Mouse (Mus musculus) heart, embryonic 16.5 days (tissue): ENCODE measurements around the gene Myl6b. TPM values are rescaled to one million over a fixed set of nuclear protein-coding genes. Genes with fewer than 3 reads are reported as not detected.

Experiments
- ATAC-seq: fragments of 200-750 bp; cut with Nextera tagmentation; replicated peaks from 2 replicates; pipeline ENCODE4 v1.8.0; 2017; ENCODE audit warnings: moderate number of reproducible peaks; ENCODE audit not compliant: insufficient read depth, low FRiP score; ENCODE audit errors: extremely low read depth
- H3K27ac ChIP-seq: fragments of 300-500 bp; sonication (generic); 2 replicates; pipeline ENCODE4 v1.5.1; 2014; ENCODE audit warnings: mild to moderate bottlenecking, low read length, control low read depth, moderate library complexity
- H3K27me3 ChIP-seq: fragments of 300-500 bp; sonication (generic); 2 replicates; pipeline ENCODE4 v1.6.1; 2014; ENCODE audit warnings: low read length, mixed read lengths; ENCODE audit not compliant: control insufficient read depth, insufficient read depth
- H3K36me3 ChIP-seq: fragments of 300-500 bp; sonication (generic); 2 replicates; pipeline ENCODE4 v1.6.1; 2014; ENCODE audit not compliant: control insufficient read depth, insufficient read depth
- H3K4me1 ChIP-seq: fragments of 300-500 bp; sonication (generic); 2 replicates; pipeline ENCODE4 v1.6.1; 2014; ENCODE audit warnings: low read length, mixed read lengths; ENCODE audit not compliant: control insufficient read depth, insufficient read depth
- H3K4me2 ChIP-seq: fragments of 300-500 bp; sonication (generic); 2 replicates; pipeline ENCODE4 v1.6.1; 2014; ENCODE audit warnings: low read depth, mild to moderate bottlenecking, control low read depth, low read length
- H3K4me3 ChIP-seq: fragments of 300-500 bp; sonication (generic); 2 replicates; pipeline ENCODE4 v1.5.1; 2014; ENCODE audit warnings: mild to moderate bottlenecking, control low read depth, low read length
- H3K9ac ChIP-seq: fragments of 300-500 bp; sonication (generic); 2 replicates; pipeline ENCODE4 v1.6.1; 2014; ENCODE audit warnings: low read length, control low read depth
- H3K9me3 ChIP-seq: fragments of 300-500 bp; sonication (generic); replicated peaks from 2 replicates; pipeline ENCODE4 v1.6.1; 2016; ENCODE audit warnings: low read length; ENCODE audit not compliant: control insufficient read depth
- WGBS: fragments of 180-500 bp; shearing (Covaris S2); extraction: QIAGEN DNeasy Blood & Tissue Kit; methylation state at CpG from one replicate; pipeline ENCODE4 v1.1.7; 2014; 5-methylcytosine and 5-hydroxymethylcytosine counted together
- polyA plus RNA-seq: library from polyadenylated mRNA; unstranded; fragments of >200 nt; fragmentation: Nextera tagmentation; extraction: Ambion mirVana; gene quantifications from 2 replicates; pipeline ENCODE4 v1.2.1, GENCODE M21; 2015

The Myl6b gene
- 4.2 and 4.4 TPM in 2 replicates for polyA plus RNA-seq

DNA sequence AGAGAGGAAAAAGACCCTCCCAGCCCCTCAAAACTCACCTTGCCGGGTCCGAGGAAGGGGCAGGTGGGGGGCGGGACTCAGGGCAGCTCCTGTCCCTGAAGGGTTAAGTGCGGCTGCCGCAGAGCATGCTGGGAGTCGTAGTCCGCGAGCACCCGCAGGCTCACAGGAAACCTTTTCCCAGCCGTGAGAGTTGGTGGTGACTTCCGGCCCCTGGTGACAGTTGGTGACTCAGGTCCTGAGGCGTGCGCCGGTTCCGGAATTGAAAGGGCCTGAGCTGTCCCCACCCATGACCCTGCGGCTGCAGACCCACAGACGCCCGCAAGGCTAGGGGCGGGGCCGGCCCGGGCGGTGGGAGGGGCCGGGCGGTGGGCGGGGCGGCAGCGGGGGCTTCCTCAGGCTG, at the start of gene Myl6b:
Myl6b (minus strand) TSS at position 96 of the 400 bp plus-strand sequence.
- Histone ChIP-seq H3K4me2 (peak within 1 kb of the TSS; percentile 77), H3K9me3 (no peaks in the 10 kb centered on the region), H3K4me3 (peak within 1 kb of the TSS; percentile 74), H3K36me3 (no peaks in the 10 kb centered on the region), H3K27me3 (no peaks in the 10 kb centered on the region), H3K27ac (peak within 1 kb of the TSS; percentile 97), H3K4me1 (peaks cover 29% of the 10 kb centered on the region), H3K9ac (peak within 1 kb of the TSS; percentile 81)
- 2% methylated on average over 27 of the region's 27 CpGs for WGBS
- ATAC-seq = peak; percentile 90

DNA sequence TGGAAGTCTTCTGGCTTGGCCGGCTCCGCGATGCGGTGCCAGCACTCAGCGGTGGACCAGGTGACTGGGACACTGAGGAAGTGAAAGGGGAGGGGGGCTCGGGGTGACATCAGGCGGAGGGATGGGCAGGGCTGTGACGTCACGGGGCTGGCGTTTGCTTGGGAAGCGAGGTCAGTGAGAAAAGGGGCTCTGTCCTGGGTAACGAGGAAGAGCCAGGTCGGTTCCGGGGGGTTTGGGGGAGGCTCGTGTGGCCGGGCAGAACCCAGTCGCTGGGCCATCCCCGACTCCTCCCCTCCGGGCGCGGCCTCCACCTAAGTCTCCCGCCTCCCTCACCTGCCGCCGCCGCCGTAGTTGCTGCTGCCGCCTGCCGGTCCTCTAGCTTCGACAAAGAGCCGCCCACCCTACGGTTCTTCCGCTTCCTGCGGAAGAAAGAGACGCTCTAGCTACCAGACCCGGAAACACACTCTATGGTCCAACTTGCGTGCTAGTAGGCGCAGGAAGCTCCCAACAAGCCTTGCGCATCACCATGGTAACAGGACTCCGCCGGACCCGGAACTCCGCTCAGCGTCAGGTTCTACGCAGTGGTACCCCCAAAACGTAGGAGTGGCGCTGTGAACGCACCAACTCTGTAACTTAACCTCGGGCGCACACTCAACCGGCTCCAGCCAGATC, 49.0 kb upstream of the Myl6b start, which contains the start of gene Zc3h10:
Zc3h10 (minus strand) TSS at position 414 of the 672 bp plus-strand sequence.
- peaks cover 25% of the 10 kb centered on the region for H3K36me3 ChIP-seq
- peak within 1 kb of the TSS; percentile 91 for H3K4me3 ChIP-seq
- H3K27ac ChIP-seq = peak within 1 kb of the TSS; percentile 97
- H3K4me2 ChIP-seq = peak within 1 kb of the TSS; percentile 89
- ATAC-seq = peak; percentile 83
- H3K4me1 ChIP-seq = peaks cover 11% of the 10 kb centered on the region
- peak within 1 kb of the TSS; percentile 95 for H3K9ac ChIP-seq
- H3K27me3 ChIP-seq = no peaks in the 10 kb centered on the region
- under 1% methylated on average over 48 of the region's 50 CpGs for WGBS
- no peaks in the 10 kb centered on the region for H3K9me3 ChIP-seq

DNA sequence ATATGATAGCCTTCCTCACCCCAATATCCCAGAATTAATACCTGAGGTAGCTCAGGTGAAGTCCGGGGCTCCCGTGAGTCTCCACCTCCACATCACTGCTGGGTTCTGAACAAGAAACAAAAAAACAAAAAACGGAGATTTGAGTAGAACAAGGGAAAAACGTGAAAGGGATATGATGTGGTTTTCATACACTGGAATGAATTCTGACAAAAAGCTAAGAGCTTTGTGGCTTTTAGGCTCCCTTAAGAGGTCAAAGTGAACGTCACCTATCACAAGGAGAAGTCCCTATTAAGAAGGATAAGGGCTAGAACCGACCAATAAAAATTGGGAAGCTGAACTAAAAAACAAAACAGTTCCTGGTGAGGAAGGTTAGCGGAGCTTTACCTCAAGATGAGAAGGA, 48.3 kb upstream of the Myl6b start:
- no peak for ATAC-seq
- Histone ChIP-seq H3K4me1 (peaks cover 11% of the 10 kb centered on the region), H3K4me2 (peak overlapping the region; percentile 89), H3K36me3 (peaks cover 29% of the 10 kb centered on the region), H3K9ac (peak overlapping the region; percentile 82), H3K27me3 (no peaks in the 10 kb centered on the region), H3K27ac (peak overlapping the region; percentile 96), H3K4me3 (peak overlapping the region; percentile 91), H3K9me3 (no peaks in the 10 kb centered on the region)
- WGBS = 16% methylated on average over 7 of the region's 7 CpGs

DNA sequence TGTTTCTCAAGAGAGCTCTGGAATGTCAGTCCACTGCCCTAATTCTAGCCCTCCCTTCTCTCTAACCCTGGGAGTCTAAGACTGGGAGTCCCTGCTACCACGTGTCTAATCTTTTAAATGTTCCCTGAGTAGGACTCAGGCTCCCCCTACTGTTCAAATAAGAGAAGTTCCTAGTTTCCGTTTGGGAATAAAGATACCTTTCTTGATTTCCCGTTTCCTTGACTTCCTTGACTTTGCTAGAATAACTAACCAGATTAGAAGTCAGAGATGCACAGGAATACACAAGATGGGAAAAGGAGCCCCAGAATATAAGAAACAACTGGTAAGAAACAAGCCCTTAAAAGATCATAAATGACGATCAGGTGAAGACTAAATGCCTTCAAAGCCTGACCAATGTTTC, 47.9 kb upstream of the Myl6b start:
- Histone ChIP-seq H3K9me3 (no peaks in the 10 kb centered on the region), H3K9ac (peak overlapping the region; percentile 82), H3K4me1 (peaks cover 11% of the 10 kb centered on the region), H3K36me3 (peaks cover 29% of the 10 kb centered on the region), H3K4me2 (peak overlapping the region; percentile 89), H3K27ac (peak overlapping the region; percentile 96), H3K4me3 (peak overlapping the region; percentile 91), H3K27me3 (no peaks in the 10 kb centered on the region)
- ATAC-seq = no peak
- 8% methylated on average over 4 of the region's 4 CpGs for WGBS

DNA sequence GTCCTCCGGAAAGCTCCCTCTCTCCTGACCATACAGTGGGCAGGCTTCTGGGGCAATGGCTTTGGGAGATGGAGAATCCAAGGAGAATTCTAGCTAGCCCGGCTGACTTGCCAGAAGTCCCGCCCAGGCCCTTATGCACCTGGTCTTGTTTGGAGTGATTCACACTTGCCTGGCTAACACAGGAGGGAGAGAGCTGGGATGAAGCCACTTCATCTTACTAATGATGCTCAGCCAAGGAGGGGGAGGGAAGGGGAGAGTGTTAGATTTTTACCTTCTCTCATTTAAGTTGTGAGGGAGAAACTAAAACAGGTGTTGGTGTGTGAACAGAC, 47.0 kb upstream of the Myl6b start:
- peaks cover 11% of the 10 kb centered on the region for H3K4me1 ChIP-seq
- no peak overlapping the region; the same call in 1 of the 2 replicates for H3K9ac ChIP-seq
- H3K4me2 ChIP-seq = no peak overlapping the region
- no peak overlapping the region for H3K27ac ChIP-seq
- H3K36me3 ChIP-seq = peaks cover 29% of the 10 kb centered on the region
- no peak for ATAC-seq
- no peaks in the 10 kb centered on the region for H3K9me3 ChIP-seq
- H3K4me3 ChIP-seq = no peak overlapping the region
- H3K27me3 ChIP-seq = no peaks in the 10 kb centered on the region
- WGBS = 87% methylated on average over 3 of the region's 3 CpGs

DNA sequence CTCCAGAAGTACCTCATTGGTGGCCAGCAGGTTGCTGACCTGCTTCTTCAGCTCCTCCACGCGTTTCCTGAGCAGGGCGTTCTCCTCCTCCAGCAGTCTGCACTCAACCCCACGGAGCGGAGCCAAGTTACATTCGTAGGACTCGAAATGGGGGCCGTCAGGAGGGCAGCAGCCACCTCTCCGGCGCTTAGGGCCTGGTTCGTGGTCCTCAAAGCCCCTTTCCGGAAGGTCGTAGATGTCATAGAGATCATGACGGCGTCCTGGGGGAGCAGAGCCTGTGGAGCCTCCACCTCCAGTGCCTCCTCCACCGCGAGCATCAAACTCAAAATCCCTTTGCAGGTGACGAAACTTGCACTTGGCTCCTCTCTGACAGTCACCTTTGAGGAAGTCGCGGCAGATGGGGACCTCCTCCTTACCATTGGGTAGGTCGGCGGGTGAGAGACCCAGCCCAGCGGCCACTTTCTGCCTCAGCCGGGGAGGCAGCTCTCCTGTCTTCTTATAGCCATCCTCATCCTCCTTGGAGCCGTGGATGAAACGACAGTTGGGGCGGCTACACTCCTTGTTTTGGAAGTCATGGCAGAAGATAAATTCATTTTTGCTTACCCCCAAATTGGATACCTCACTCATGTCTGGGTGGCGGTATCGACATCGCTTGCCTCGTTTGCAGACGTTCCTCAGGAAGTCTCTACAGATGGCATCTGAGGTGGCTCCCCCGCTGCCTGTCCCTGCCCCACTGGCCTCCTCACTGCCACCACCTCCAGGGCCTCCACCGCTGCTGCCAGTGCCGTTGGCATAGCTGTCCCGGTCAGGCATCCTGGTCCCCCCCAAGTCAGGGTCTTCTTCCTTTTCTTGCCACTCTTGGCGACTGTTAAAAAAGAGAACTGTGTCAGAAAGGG, 46.4 kb upstream of the Myl6b start:
- H3K9ac ChIP-seq = no peak overlapping the region; the same call in 1 of the 2 replicates
- no peak overlapping the region for H3K4me3 ChIP-seq
- 91% methylated on average over 37 of the region's 37 CpGs for whole genome bisulfite sequencing

DNA sequence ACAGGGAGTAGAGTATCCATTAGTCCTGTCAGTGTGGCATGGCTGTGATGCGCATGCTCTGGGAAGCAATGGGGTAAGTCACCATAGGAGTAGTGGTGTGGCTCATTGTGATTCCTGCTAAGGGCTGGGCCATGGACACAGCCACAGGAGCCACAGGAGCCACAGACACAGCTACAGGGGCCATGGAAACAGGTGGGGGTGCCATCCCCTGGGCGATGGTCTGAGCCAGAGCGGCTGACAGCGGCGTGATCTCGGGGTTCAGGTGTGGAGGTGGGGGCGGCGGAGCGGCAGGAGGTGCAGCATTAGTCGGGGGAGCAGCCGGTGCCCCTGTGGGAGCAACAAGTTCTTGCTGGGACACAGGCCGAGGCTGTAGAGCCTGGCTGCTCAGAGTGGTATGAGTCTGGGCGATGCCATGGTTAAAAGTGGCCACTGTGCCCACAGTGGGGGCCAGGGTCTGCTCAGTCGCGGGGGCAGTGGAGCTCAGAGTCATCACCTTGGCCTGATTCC, 45.7 kb upstream of the Myl6b start:
- H3K36me3 ChIP-seq = peaks cover 29% of the 10 kb centered on the region
- 92% methylated on average over 15 of the region's 15 CpGs for WGBS
- no peak overlapping the region for H3K4me2 ChIP-seq
- ATAC-seq = no peak
- no peak overlapping the region for H3K9ac ChIP-seq
- H3K4me3 ChIP-seq = no peak overlapping the region
- H3K9me3 ChIP-seq = no peaks in the 10 kb centered on the region
- H3K27ac ChIP-seq = no peak overlapping the region
- peaks cover 11% of the 10 kb centered on the region for H3K4me1 ChIP-seq
- H3K27me3 ChIP-seq = no peaks in the 10 kb centered on the region

More for the DNA sequence above, 46.4 kb upstream of the Myl6b start:
- ATAC-seq = no peak
- H3K27me3 ChIP-seq = no peaks in the 10 kb centered on the region
- H3K27ac ChIP-seq = no peak overlapping the region
- no peaks in the 10 kb centered on the region for H3K9me3 ChIP-seq
- H3K4me2 ChIP-seq = no peak overlapping the region
- H3K36me3 ChIP-seq = peaks cover 29% of the 10 kb centered on the region
- peaks cover 11% of the 10 kb centered on the region for H3K4me1 ChIP-seq

DNA sequence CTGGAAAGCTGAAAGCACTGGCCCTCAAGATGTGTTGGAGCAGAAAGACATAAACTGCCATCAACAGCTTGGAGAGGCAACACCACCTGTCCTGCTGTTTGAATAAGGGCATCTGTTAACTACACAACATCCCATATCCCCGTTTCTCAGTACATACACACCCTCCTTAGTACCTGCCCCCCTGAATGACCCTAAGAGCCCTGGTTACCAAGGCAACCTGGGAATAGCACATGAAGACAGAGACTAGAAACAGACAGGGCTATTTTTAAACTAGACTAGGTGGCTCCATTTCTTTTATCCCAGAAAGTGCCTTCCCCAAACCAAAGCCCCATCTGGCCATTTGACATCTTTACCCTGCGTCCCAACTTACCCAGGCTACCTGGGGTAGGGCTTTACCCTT, 44.6 kb upstream of the Myl6b start:
- H3K9me3 ChIP-seq = no peaks in the 10 kb centered on the region
- H3K27ac ChIP-seq = no peak overlapping the region
- no peak for ATAC-seq
- H3K4me3 ChIP-seq = no peak overlapping the region
- H3K9ac ChIP-seq = no peak overlapping the region
- peaks cover 11% of the 10 kb centered on the region for H3K4me1 ChIP-seq
- 46% methylated on average over 2 of the region's 2 CpGs for WGBS
- H3K36me3 ChIP-seq = peaks cover 29% of the 10 kb centered on the region
- no peaks in the 10 kb centered on the region for H3K27me3 ChIP-seq
- no peak overlapping the region for H3K4me2 ChIP-seq
